Mouse (Mus musculus) heart, embryonic 13.5 days (tissue): ENCODE measurements around the gene Camkmt. TPM values are rescaled to one million over a fixed set of nuclear protein-coding genes. Genes with fewer than 3 reads are reported as not detected.

Experiments
- ATAC-seq: fragments of 200-750 bp; cut with Nextera tagmentation; 2 replicates; pipeline ENCODE4 v1.8.0; 2017; ENCODE audit warnings: moderate TSS enrichment; ENCODE audit not compliant: insufficient number of reproducible peaks, low FRiP score, low TSS enrichment; ENCODE audit errors: extremely low read depth
- H3K27ac ChIP-seq: fragments of 300-500 bp; sonication (generic); replicated peaks from 2 replicates; pipeline ENCODE4 v1.5.1; 2015; ENCODE audit warnings: moderate library complexity, mild to moderate bottlenecking, inconsistent platforms
- H3K27me3 ChIP-seq: fragments of 300-500 bp; sonication (generic); replicated peaks from 2 replicates; pipeline ENCODE4 v1.6.1; 2015; ENCODE audit warnings: mild to moderate bottlenecking, inconsistent platforms
- H3K36me3 ChIP-seq: fragments of 300-500 bp; sonication (generic); 2 replicates; pipeline ENCODE4 v1.6.1; 2015; ENCODE audit warnings: mild to moderate bottlenecking, inconsistent platforms
- H3K4me1 ChIP-seq: fragments of 300-500 bp; sonication (generic); 2 replicates; pipeline ENCODE4 v1.6.1; 2015; ENCODE audit warnings: inconsistent platforms
- H3K4me2 ChIP-seq: fragments of 300-500 bp; sonication (generic); 2 replicates; pipeline ENCODE4 v1.6.1; 2015; ENCODE audit warnings: inconsistent platforms, mild to moderate bottlenecking, moderate library complexity
- H3K4me3 ChIP-seq: fragments of 300-500 bp; sonication (generic); 2 replicates; pipeline ENCODE4 v1.5.1; 2015; ENCODE audit warnings: moderate library complexity, mild to moderate bottlenecking, inconsistent platforms
- H3K9ac ChIP-seq: fragments of 300-500 bp; sonication (generic); 2 replicates; pipeline ENCODE4 v1.6.1; 2015; ENCODE audit warnings: inconsistent platforms, mild to moderate bottlenecking, moderate library complexity
- H3K9me3 ChIP-seq: fragments of 300-500 bp; sonication (generic); 2 replicates; pipeline ENCODE4 v1.6.1; 2016; ENCODE audit warnings: inconsistent platforms
- WGBS: fragments of 180-500 bp; shearing (Covaris S2); methylation state at CpG from one replicate; pipeline ENCODE4 v1.1.7; 2015; ENCODE audit warnings: mixed read lengths; 5-methylcytosine and 5-hydroxymethylcytosine counted together
- polyA plus RNA-seq: library from polyadenylated mRNA; unstranded; fragments of >200 nt; fragmentation: Nextera tagmentation; extraction: Ambion mirVana; gene quantifications from 2 replicates; pipeline ENCODE4 v1.2.1, GENCODE M21; 2015

Camkmt gene
- polyA plus RNA-seq, 1 experiment from 2014 or later: 6.5 TPM

- Histone ChIP-seq H3K9me3 (no peaks in the 10 kb centered on the region), H3K4me2 (no peak overlapping the region), H3K4me3 (no peak overlapping the region), H3K4me1 (peaks cover 22% of the 10 kb centered on the region), H3K27me3 (no peaks in the 10 kb centered on the region), H3K9ac (no peak overlapping the region), H3K36me3 (no peaks in the 10 kb centered on the region), H3K27ac (no peak overlapping the region)
- no peak for ATAC-seq
- 78% methylated on average over 10 of the region's 10 CpGs for WGBS
These were observed 80.3 kb downstream of the Camkmt start for GRCm38 (mm10) chr17:85170541-85171255.

GRCm38 (mm10) chr17:85171951-85172350, 81.6 kb downstream of the Camkmt start:
- Histone ChIP-seq H3K9me3 (no peaks in the 10 kb centered on the region), H3K27ac (0 out of 2 replicates have a peak overlapping the region, but pooled peaks have one; percentile 20), H3K36me3 (no peaks in the 10 kb centered on the region), H3K27me3 (no peaks in the 10 kb centered on the region), H3K9ac (no peak overlapping the region), H3K4me2 (no peak overlapping the region), H3K4me1 (peaks cover 28% of the 10 kb centered on the region), H3K4me3 (no peak overlapping the region)
- 31% methylated on average over 4 of the region's 4 CpGs for WGBS
- ATAC-seq: no peak

- WGBS: 24% methylated on average over 13 of the region's 13 CpGs
- Histone ChIP-seq H3K4me1 (peaks cover 42% of the 10 kb centered on the region), H3K9me3 (no peaks in the 10 kb centered on the region), H3K27ac (no peak overlapping the region), H3K27me3 (no peaks in the 10 kb centered on the region; the same call in 1 of the 2 replicates), H3K4me3 (no peak overlapping the region), H3K4me2 (peak overlapping the region; percentile 8), H3K9ac (no peak overlapping the region), H3K36me3 (no peaks in the 10 kb centered on the region)
- ATAC-seq: no peak
These were observed 86.9 kb downstream of the Camkmt start for GRCm38 (mm10) chr17:85177231-85177630.

GRCm38 (mm10) chr17:85180471-85181060, 90.2 kb downstream of the Camkmt start:
- Histone ChIP-seq H3K9ac (peak overlapping the region; percentile 65; the same call in 1 of the 2 replicates), H3K27ac (no peak overlapping the region), H3K36me3 (no peaks in the 10 kb centered on the region), H3K9me3 (no peaks in the 10 kb centered on the region), H3K4me3 (peak overlapping the region; percentile 29), H3K4me2 (peak overlapping the region; percentile 56), H3K27me3 (no peaks in the 10 kb centered on the region; the same call in 1 of the 2 replicates), H3K4me1 (peaks cover 27% of the 10 kb centered on the region)
- ATAC-seq: no peak
- whole genome bisulfite sequencing: 40% methylated on average over 14 of the region's 14 CpGs

GRCm38 (mm10) chr17:85189227-85190127, 99.1 kb downstream of the Camkmt start:
- Histone ChIP-seq H3K9ac (no peak overlapping the region), H3K27me3 (0 out of 2 replicates have a peak, but pooled peaks cover 3% of the 10 kb centered on the region), H3K4me1 (peaks cover 4% of the 10 kb centered on the region), H3K27ac (no peak overlapping the region), H3K9me3 (no peaks in the 10 kb centered on the region), H3K4me3 (peak overlapping the region; percentile 23), H3K36me3 (no peaks in the 10 kb centered on the region), H3K4me2 (peak overlapping the region; percentile 57)
- 2% methylated on average over 14 of the region's 14 CpGs for WGBS
- ATAC-seq: no peak

- no peak overlapping the region for H3K4me3 ChIP-seq
- no peak overlapping the region for H3K4me2 ChIP-seq
- no peak for ATAC-seq
- no peaks in the 10 kb centered on the region for H3K9me3 ChIP-seq
- no peak overlapping the region for H3K27ac ChIP-seq
- H3K27me3 ChIP-seq: 0 out of 2 replicates have a peak, but pooled peaks cover 3% of the 10 kb centered on the region
- H3K4me1 ChIP-seq: peaks cover 4% of the 10 kb centered on the region
- WGBS: 59% methylated on average over 7 of the region's 7 CpGs
- H3K36me3 ChIP-seq: no peaks in the 10 kb centered on the region
- H3K9ac ChIP-seq: no peak overlapping the region
These were observed 99.7 kb downstream of the Camkmt start for GRCm38 (mm10) chr17:85190128-85190435.

GRCm38 (mm10) chr17:85193294-85193693, 102.9 kb downstream of the Camkmt start:
- Histone ChIP-seq H3K27ac (no peak overlapping the region), H3K4me3 (no peak overlapping the region), H3K9ac (no peak overlapping the region), H3K27me3 (0 out of 2 replicates have a peak, but pooled peaks cover 3% of the 10 kb centered on the region), H3K4me2 (no peak overlapping the region), H3K36me3 (no peaks in the 10 kb centered on the region), H3K9me3 (no peaks in the 10 kb centered on the region), H3K4me1 (peaks cover 4% of the 10 kb centered on the region)
- ATAC-seq: no peak
- 82% methylated on average over 11 of the region's 11 CpGs for WGBS

GRCm38 (mm10) chr17:85198781-85199180, 108.4 kb downstream of the Camkmt start:
- Histone ChIP-seq H3K27me3 (no peaks in the 10 kb centered on the region), H3K9ac (no peak overlapping the region), H3K4me3 (no peak overlapping the region), H3K4me2 (no peak overlapping the region), H3K36me3 (no peaks in the 10 kb centered on the region), H3K9me3 (no peaks in the 10 kb centered on the region), H3K27ac (no peak overlapping the region), H3K4me1 (no peaks in the 10 kb centered on the region)
- ATAC-seq: no peak
- 87% methylated on average over 15 of the region's 15 CpGs for WGBS

GRCm38 (mm10) chr17:85199321-85199720, 109.0 kb downstream of the Camkmt start:
- Histone ChIP-seq H3K27ac (no peak overlapping the region), H3K36me3 (no peaks in the 10 kb centered on the region), H3K4me1 (no peaks in the 10 kb centered on the region), H3K9me3 (no peaks in the 10 kb centered on the region), H3K4me3 (no peak overlapping the region), H3K27me3 (no peaks in the 10 kb centered on the region), H3K4me2 (no peak overlapping the region), H3K9ac (no peak overlapping the region)
- no peak for ATAC-seq
- 83% methylated on average over 11 of the region's 11 CpGs for WGBS

GRCm38 (mm10) chr17:85218054-85218453, 127.7 kb downstream of the Camkmt start:
- H3K27me3 ChIP-seq: no peaks in the 10 kb centered on the region
- peaks cover 8% of the 10 kb centered on the region for H3K9me3 ChIP-seq
- H3K27ac ChIP-seq: no peak overlapping the region
- H3K36me3 ChIP-seq: no peaks in the 10 kb centered on the region
- H3K4me1 ChIP-seq: no peaks in the 10 kb centered on the region
- WGBS: 64% methylated on average over 5 of the region's 5 CpGs
- no peak overlapping the region for H3K4me2 ChIP-seq
- H3K9ac ChIP-seq: no peak overlapping the region
- no peak for ATAC-seq
- H3K4me3 ChIP-seq: no peak overlapping the region

- Histone ChIP-seq H3K9ac (no peak overlapping the region), H3K4me3 (no peak overlapping the region), H3K27ac (no peak overlapping the region), H3K36me3 (no peaks in the 10 kb centered on the region), H3K27me3 (no peaks in the 10 kb centered on the region), H3K4me1 (no peaks in the 10 kb centered on the region), H3K4me2 (no peak overlapping the region), H3K9me3 (no peaks in the 10 kb centered on the region)
- WGBS: 75% methylated on average over 7 of the region's 7 CpGs
- ATAC-seq: no peak
These were observed 151.8 kb downstream of the Camkmt start for GRCm38 (mm10) chr17:85242109-85242508.
